Mouse (Mus musculus) thymus, postnatal 4 days (tissue): Measurements from ENCODE around the gene Anapc7.
"Not testable (repeated sequence)": the region's sequence is repeated elsewhere in the genome, so short reads cannot be mapped to it uniquely, and the experiment has no call there.

Experiments
- DNase-seq: peaks from one replicate; pipeline ENCODE4 v3.0.0; 2021

The Anapc7 gene

DNA sequence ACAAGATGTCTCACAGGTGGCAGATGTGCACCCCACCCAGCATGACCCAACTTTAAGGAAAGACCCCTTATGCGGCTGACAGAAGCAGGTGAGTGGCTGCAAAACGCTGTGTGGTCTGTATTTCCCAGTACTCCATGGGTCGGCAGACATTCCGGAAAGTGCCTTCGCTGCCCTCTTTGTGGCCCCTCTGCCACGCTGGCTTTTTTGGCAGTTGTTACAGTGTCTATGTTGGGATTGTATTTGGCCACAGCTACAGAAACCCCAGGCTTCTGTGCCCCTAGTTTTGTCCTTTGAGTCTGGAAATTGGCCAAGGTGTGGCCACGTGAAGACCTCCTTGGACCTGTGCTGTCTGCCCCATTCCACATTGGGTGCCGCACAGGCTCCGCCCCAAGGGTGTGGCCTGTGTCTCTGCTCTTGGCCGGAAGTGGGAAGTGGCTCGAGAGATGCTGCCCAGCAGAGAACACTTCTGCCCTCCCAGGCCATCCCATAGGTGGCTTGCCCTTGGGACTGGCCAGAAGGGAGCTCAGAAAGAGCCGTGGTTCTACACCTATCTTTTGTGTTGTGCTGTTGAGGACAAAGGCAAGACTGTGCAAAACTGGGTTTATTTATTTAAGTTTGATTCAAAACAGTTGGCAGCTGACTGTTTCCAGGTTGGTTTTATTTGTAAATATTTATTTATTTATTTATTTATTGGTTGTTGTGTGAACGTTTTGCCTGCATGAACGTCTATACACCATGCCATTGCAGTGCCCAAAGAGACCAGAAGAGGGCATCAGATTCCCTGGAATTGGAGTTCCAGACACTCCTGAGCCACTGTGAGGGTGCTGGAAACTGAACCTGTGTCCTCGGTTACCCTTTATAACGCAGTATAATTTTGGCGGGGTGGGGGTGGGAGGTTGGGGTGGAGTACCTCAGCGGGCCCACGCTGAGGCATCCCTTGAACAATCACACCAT is 11.5 kb upstream of the Anapc7 start:
- peak; percentile 50 for DNase-seq

DNA sequence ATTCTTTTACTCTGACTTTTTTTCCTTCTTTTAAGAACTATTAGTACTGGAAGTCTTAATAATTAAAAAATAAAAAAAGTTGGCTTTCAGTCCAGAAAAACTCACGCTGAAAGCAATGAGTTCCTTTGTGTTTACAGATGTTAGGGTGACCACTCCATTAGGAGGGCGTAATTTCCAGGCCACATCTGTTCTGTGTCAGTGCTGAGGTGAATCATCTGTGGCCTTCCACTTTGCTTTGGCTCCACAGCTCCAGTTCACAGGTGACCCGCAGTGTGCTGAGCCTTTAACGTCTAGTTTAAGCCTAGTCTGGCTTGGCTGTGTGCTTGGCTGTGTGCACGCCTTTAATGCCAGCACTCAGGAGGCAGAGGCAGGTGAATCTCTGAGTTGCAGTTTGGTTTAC is 9.6 kb upstream of the Anapc7 start:
- no peak for DNase-seq

GRCm38 (mm10) chr5:122412826-122413225 is 8.7 kb upstream of the Anapc7 start:
- no peak for DNase-seq

GRCm38 (mm10) chr5:122414351-122414750 is 7.1 kb upstream of the Anapc7 start:
- DNase-seq = no peak

DNA sequence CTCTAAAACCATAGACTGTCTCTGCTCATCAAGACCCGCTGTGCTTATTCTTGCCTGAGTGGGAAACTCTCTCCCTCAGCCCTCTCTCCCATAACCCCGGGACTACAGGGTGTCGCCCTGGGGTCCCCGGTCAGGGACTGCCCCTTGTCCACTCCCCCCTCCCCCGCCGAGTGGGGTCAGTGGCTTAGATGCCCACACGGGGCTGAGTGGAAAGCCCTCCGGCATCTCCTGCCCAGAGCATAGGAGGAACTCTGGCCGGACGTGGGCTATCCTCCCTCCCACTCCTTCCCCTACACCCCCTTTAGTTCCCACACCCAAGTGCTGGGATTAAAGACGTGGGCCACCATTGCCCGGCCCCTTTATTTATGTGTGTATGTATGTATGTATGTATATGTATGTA is 6.0 kb upstream of the Anapc7 start:
- DNase-seq = no peak

- DNase-seq = not testable (repeated sequence)
These were observed 817 bp upstream of the Anapc7 start for GRCm38 (mm10) chr5:122420676-122421075.

GRCm38 (mm10) chr5:122422071-122422964 is 825 bp downstream of the Anapc7 start:
- DNase-seq = peak; percentile 94

DNA sequence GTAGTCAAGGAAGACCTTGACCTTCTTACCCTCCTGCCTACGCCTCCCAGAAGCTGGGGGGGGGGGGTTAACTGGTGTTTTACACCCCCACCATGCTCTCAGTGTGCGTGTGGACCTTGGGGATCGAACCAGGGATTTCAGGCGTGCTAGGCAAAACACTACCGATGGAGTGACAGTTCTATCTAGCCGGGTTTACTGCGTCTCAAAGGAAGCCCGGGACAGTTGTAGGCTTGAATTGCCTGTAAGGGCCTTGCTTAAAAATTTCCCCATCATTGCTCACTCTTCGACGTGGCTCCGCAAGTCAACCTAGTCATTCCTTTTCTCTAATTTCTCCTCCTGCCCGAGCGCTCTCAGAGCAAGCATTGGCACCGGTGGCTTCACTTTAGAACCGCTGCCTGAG is 1.6 kb downstream of the Anapc7 start:
- DNase-seq = no peak

DNA sequence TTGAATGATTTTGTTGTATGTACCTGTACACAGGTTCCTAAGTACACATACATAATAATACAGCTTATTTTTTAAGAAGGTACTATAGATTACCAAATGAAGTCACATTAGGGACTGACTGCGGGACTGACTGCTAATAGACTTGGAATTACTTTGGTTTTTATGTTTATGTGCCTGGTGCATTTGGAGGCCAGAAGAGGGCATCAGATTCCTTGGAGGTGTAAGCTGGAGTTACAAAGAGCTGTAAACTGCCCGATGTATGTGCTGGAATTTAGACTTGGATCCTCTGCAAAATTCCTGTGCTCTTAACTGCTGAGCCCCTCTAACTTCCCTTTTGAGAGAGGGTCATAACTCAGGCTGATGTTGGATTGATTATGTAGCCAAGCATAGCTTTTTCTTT is 4.1 kb downstream of the Anapc7 start:
- DNase-seq = no peak

DNA sequence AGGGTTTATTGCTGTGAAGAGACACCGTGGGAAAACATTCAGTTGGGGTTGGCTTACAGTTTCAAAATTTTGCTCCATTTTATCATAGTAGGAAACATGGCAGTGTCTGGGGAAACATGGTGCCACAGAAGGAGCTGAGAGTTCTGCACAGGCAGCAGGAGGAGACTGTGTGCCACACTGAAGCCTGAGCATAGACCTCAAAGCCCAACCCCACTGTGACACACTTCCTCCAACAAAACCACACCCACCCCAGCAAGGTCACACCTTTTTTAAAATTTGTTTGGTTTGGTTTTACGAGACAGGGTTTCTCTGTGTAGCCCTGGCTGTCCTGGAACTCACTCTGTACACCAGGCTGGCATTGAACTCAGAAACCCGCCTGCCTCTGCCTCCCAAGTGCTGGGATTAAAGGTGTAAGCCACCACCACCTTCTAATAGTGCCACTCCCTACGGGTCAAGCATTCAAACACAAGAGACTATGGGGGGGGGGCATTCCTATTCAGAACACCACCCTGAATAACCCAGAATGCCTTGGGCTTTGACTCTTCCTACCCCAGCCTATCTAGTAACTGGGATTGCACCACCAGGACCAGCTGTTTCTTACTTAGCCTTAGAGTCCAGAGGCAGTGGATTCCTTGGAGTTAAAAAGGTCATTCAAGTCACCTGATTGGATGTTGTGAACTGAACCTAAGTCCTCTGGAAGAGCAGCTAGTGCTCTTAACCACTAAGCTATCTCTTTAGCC is 8.7 kb downstream of the Anapc7 start:
- no peak for DNase-seq

GRCm38 (mm10) chr5:122431221-122431620 is 9.7 kb downstream of the Anapc7 start:
- DNase-seq = no peak

GRCm38 (mm10) chr5:122434541-122434940 is 13.0 kb downstream of the Anapc7 start:
- DNase-seq = peak; percentile 41

DNA sequence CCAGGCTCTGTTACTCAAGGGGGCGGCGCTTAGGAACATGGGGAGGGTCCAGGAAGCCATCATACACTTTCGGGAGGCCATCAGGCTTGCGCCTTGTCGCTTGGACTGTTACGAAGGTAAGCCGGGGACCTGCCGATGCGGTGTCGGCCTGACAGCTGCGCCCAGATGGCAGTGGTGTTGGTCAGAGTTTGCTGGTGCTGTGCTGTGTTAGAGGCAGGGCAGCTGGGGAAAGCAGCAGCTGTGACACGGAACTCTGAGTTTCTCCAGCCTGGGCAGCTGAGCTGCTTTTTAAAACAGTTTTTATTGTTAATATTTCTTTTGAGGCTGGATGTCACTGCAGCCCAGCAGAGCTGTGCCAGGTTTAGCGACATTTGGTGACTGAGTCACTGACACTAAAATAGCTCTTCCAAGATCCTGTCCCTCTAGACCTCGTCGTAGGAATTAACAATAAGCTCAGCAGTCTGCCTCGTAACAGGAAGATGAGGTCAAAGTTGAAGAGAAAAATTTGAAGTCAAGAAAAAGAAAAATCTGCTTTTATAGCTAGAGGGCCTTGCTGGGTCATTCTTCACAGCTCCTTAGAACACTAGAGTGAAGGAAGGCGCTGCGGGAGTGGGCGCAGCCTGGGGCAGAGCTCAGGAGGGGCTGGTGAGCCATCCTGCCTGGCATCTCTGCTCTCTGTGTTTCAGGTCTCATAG is 18.1 kb downstream of the Anapc7 start:
- DNase-seq = no peak

- DNase-seq = no peak
These were observed 18.7 kb downstream of the Anapc7 start for GRCm38 (mm10) chr5:122440095-122440630.

DNA sequence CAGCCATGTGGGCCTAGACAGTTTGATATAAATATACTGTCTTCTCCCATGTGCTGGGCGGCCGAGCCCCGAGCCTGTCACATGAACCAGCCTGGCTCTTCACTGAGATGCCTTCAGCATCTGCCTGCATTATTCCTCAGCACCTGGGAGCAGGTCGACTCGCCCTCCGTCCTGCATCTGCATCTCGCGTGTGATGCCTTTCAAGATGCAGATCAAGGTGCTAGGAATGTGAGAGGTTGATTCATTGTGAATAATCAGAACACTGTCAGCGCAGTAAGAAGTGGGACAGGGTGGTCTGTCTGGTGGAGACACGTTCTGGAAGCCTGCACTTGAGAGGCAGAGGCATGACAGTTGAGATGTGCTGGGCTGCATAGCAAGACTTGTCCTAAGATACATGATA is 23.0 kb downstream of the Anapc7 start:
- DNase-seq = no peak

DNA sequence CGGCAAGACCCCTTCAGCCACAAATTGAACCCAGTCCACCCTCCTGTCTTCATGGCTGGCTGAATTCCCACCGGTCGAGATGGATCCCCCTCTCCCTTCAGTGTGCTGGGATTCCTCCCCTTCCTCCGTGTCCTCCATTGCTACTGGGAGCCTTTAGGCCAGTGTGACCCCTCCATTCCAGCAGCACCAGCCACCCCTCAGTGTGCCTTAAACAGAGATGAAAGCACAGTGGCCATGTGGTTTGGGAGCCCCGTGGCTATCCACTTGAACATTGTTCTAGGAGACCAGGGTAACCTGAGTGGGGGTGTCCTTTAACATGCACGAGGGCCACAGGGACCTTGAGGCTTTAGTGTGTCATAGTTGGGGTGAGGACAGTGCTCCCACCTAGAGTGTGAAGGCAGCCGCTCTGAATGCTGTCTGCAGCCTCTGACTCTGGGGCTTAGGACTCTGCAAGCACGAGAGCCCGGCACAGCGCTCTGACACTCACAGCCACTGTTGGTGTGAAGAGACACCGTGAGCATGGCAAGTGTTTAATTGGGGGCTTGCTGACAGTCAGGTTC is 23.6 kb downstream of the Anapc7 start:
- no peak for DNase-seq

GRCm38 (mm10) chr5:122447857-122448256 is 26.4 kb downstream of the Anapc7 start:
- no peak for DNase-seq

- no peak for DNase-seq
These were observed 27.4 kb downstream of the Anapc7 start for GRCm38 (mm10) chr5:122448869-122449268.

DNA sequence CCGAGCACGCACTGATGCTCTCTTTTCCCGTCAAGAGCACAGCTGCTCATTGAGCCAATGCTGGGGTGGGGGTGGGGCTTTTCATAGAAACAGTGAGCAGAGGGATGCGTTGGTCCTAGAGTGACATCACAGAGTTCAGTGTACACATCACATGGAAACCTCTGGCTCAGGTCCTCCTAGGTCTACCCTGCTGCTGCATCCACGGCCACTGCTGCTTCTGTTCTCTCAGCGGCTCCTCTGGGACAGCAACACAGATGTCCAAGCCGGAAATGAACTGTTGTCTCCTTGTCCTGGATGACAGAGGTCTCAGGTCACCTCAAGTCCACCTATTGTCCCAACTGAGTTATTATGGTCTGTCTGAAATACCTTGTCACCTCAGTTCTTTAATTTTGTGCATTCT is 28.5 kb downstream of the Anapc7 start:
- no peak for DNase-seq

- no peak for DNase-seq
These were observed 29.4 kb downstream of the Anapc7 start for GRCm38 (mm10) chr5:122450913-122451317.

DNA sequence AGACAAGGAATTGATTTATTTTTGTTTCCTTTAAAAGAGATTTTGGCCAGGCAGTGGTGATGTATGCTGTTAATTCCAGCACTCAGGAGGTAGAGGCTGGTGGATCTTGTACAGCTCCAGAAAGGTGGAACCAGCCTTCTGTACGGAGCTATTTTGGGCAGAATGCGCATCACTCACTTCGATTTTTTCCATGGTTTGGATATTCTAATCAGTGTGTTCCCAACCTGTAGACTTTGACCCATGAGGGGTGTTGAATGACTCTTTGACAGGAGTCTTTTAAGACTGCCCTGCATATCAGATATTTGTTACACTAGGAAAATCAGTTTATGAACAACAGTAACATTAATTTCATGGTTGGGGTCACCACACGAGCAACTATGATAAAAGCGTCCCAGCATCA is 29.8 kb downstream of the Anapc7 start:
- DNase-seq = no peak

- no peak for DNase-seq
These were observed 30.7 kb downstream of the Anapc7 start for GRCm38 (mm10) chr5:122452194-122452593.
